Mouse (Mus musculus): ENCODE results near the gene Ptges3l.

DNA sequence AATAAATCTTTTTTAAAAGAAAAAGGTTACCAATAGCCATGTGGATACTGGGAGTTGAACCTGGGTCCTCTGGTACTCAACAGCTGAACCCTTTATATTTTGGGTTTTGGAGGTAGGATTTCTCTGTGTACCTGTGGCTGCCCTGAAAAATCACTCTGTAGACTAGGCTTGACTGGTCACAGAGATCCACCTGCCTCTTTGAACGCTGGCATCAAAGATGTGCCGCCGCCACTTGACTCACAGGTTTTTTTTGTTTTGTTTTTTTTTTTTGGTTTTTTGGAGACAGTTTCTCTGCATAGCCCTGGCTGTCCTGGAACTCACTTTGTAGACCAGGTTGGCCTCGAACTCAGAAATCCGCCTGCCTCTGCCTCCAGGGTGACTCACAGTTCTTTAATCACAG is 22.7 kb upstream of the Ptges3l start:
- TF ChIP-seq POLR2A (IDR thresholded peaks at IDR 0.05; ENCODE audit: insufficient read length, low read depth) (no peak), E2F4 (IDR thresholded peaks at IDR 0.05; ENCODE audit: insufficient read depth) (no peak), TCF12 (IDR thresholded peaks at IDR 0.05; ENCODE audit: insufficient read depth, poor library complexity, severe bottlenecking) (no peak), CEBPB (IDR thresholded peaks at IDR 0.05; ENCODE audit: insufficient read depth, poor library complexity, severe bottlenecking) (no peak), MAX (IDR thresholded peaks at IDR 0.05; ENCODE audit: low read depth) (no peak), TCF3 (IDR thresholded peaks at IDR 0.05; ENCODE audit: insufficient read length, low read depth) (no peak), SRF (IDR thresholded peaks at IDR 0.05; ENCODE audit: control insufficient read depth, insufficient read length, low read depth) (no peak)

All from myocyte (in vitro differentiated cells).